Mouse (Mus musculus): Measurements from ENCODE around the gene Asic4.

Asic4 gene

DNA sequence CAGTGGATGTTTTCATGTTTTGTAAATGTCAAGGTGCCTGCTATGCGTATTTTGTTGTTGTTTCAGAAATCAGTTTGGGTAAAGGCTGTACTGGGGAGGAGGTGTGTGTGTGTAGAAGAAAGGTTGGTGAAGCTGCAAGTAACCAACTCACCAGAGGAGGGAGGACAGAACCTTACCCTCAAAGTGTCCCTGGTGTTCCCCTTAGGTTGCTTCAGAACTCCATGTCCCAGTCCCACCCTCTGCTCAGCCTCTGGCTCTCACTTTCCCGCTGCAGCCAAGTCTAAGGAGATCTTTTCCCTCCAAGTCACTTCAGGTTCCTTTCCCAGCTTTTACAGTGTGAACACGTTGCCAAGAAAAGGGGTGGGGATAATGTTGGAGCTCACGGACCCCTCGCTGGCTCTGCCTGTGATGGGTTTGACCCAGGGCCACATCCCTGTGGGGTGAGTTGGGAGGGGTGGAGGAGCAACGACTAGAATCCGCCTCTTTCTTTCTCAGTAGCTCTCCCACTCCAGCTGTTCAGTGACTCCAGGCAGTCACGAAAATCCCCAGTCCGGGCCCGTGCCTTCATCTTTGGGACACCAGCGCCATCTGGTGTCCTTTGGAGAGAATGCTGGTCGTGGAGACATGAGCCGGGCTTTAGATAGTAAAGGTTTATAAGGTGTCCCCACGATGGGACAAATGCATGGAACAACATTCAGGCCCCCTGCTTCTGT, 17.1 kb downstream of the Asic4 start:
- DNase-seq: peak; percentile 83

DNA sequence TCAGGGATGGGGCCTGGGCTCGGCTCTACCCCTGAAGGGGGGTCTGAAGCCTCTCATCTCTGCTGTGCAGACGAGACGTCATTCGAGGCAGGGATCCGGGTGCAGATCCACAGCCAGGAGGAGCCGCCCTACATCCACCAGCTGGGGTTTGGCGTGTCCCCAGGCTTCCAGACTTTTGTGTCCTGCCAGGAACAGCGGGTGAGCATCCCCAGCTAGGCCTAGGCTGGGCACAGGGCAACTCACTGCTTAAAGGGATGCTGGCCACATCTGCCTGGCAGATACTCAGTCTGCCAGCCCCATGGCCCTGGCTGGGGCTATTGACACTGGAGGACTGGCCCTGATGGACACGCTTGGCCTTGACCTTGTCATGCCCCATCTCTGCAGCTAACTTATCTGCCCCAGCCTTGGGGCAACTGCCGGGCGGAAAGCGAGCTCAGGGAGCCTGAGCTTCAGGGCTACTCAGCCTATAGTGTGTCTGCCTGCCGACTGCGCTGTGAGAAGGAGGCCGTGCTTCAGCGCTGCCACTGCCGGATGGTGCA, 19.1 kb downstream of the Asic4 start:
- no peak for DNase-seq

GRCm38 (mm10) chr1:75476441-75476840, 26.2 kb downstream of the Asic4 start:
- DNase-seq: no peak

DNA sequence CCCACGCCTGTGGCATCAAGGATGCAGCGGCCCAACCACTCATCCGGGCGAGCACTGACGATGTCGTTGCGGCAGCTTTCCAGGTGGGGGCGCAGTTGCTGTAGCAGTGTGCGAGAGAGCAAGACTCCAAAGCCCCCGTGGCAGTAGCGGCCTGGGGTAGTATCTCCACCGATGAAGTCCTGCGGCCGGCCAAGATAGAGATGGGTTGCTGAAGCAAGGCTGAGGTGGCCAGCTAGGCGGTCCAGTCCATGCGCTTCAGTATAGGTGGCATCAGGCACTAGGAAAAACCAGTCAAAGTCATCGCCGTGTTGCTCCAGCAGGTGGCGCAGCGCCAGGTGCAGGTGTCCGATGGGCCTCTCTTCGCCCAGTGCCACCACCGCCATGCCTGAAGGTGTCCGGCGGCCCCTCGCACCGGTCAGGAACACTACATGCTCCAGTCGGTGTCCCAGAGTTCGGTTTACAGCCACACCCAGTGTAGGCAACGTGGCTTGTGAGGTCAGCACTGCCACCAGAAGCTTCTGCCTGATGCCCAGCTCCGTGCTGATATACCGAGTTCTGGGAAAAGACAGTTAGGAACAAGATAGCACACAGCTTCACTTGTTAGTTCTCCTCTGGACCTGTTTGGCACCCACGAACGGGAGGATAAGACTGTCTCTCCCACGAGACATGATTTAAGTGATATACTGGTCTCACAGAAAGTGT, 27.2 kb downstream of the Asic4 start:
- DNase-seq: peak; percentile 92

DNA sequence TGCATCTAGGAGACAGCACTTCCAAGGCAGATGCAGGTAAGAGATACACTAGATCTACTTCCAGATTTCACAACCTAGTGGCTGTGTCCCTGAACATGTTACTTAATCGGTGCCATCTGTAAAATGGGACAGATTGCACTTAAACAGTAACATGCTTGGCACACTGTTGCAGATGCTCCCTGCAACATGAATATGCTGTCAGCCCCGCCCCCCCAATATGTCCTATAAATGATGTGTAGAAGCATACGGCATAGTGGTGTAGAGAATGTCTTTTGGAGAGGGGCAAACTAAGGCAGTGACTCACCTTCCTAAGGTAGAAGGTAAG, 27.7 kb downstream of the Asic4 start:
- DNase-seq: no peak

DNA sequence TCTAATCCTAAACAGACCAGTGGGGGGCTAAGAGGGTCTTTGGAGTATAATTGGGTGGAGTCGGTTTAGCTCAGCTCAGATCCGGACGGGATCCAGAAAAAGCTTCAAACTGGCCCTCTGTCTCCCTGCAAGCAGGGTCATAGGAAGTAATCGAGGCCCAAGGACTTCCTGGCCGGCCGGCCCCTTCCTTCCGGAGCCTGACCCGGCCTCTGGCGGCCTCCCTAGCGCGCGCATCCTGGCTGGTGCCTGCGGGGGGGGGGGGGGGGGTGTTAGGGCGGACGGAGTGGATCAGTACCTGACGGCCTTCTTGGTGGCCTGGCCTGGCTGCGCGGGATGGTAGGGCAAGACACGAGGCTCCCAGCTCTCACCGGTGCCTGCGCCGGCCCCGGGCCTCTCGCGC, 28.3 kb downstream of the Asic4 start:
- DNase-seq: no peak

DNA sequence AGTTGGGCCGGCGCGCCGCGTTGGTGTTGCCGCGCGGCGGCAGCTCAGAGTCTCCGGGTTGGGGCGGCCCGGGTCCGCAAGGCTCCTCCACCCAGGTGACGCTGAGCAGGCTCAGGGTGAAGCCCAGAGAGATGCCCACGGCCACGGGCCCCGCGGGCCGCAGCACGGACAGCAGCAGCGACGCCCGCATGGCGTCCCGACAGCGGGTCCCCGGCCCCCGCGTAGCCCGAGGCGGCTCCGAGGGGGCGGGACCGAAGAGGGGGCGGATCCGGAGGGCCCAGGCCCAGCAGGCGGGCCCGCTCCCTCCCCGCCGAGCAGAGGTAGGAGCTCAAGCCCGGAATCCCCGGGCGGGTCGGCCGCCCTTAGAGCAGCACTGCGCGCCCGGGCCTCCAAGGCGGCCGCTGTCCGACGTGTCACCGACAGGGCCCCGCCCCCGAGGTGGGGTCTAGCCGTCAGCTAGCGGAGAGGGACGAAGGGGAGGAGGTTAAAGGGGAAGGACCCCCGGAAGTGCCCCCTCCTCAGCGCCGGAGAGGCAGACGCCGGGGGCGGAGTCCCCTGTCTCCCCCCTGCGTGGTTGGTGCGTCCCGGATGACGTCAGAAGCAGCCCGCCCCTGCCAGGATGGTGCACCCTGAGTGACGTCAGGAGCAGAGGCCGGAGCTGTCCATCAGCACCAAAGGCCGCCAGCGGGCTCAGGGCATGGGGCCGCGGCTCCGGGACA, 28.8 kb downstream of the Asic4 start, which contains the start of the genes Chpf and Tmem198:
Gene Chpf, minus strand, starts transcription at position 392 of the 719 bp plus-strand sequence.
Gene Tmem198, plus strand, starts transcription at position 617 of the 719 bp plus-strand sequence.
- peak; percentile 98 for DNase-seq

DNA sequence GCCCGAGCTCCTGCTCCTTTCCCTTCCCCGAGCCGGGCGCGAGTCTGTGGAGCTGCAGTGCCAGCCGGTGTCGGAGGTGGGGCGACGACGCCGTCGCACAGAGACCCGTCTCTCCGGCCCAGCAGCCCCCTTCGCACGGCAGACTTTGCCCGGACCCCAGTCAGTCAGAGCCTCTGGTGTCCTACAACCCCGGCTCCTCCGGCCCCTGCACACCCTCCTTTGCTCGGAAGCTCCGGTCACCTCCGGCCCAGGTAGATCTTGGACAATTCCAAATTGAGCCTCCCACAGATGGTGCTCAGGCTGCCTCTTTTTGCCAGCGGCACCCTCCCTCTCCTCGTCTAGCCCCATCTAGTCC, 29.4 kb downstream of the Asic4 start:
- no peak for DNase-seq

GRCm38 (mm10) chr1:75480036-75480435, 29.8 kb downstream of the Asic4 start:
- no peak for DNase-seq

- no peak for DNase-seq
These were observed 30.5 kb downstream of the Asic4 start for GRCm38 (mm10) chr1:75480735-75481134.

- DNase-seq: no peak
These were observed 36.3 kb downstream of the Asic4 start for GRCm38 (mm10) chr1:75486561-75486960.

DNA sequence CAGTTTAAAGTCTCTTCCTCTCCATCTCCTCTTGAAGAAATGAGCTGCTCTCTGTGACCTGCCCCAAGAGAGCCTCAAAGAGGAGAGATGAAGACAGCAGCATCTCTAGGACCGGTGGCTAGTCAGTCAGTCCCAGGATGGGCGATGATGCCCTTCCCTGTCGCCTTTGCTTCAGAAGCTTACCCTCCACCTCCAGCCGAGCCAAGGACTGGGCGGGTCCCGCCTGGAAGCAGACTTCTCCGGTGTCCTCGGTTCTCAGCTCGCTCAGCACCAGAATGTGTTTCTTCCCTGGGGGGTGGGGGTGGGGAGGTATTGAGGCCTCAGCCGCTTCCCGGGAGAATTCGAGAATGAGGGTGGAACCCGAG, 36.8 kb downstream of the Asic4 start:
- DNase-seq: no peak

DNA sequence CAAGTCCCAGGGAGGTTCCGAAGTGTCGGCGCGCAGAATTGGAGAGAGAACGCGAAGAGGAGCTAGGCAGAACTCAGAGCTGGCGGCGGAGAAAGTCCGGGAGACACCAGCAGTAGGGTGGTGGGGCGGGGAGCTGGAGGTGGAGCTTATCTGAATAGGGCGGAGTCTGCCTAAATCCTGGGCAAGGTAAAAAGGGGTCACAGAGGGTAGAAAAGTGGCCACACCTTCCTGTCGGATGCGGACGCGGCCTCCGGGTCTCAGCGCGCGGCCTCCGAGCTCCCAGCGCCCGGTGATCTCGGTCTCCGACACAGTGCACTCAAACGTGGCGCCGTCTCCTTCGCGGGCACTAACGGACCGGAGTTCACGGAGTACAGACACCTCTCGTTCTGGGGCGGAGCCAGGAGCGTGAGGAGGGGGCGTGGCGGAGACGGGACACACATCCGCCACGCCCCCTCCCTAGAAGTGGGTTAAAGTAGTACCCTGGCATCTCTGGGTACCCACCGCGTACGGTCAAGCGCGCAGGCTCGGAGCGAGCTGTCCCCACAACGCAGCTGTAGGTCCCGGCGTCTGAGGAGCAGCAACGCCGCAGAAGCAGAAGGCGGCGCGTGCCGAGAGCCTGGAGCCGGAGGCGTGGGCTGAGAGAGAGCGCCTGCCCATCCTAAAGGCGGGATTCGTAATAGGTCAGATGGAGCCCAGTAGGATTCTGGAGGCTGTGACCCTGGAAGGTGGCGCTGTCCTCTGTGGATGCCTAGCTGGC, 37.3 kb downstream of the Asic4 start:
- peak; percentile 82 for DNase-seq

- DNase-seq: peak; percentile 8
These were observed 40.7 kb downstream of the Asic4 start for GRCm38 (mm10) chr1:75490785-75491551.

DNA sequence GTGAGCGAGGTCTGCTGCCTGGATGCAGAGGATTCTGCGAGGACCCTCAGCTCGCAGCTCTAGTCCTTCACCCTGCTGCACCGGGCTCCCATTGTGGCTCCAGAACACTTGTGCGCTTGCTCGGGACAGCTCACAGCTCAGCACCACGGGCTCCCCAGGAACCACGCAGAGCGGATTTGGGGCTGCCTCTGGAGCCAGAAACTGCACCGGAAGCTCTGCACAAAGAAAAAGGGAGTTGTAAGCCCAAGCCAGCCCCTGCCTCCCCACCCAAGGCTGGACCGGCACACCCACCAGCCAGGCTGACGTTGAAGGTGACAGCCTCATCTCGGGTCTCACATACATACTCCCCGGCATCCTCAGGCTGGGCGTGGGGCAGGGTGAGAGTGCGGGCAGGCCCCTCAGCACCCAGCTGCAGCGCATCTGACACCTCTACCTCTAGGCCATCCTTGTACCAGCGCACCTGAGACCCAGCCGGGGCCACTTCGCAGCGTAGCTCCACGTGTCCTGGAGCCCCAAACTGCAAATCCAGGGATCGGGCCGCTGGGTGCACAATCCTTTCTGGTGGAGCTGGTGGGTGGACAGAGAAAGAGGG, 42.4 kb downstream of the Asic4 start:
- DNase-seq: no peak

GRCm38 (mm10) chr1:75494878-75495548, 44.8 kb downstream of the Asic4 start:
- no peak for DNase-seq

DNA sequence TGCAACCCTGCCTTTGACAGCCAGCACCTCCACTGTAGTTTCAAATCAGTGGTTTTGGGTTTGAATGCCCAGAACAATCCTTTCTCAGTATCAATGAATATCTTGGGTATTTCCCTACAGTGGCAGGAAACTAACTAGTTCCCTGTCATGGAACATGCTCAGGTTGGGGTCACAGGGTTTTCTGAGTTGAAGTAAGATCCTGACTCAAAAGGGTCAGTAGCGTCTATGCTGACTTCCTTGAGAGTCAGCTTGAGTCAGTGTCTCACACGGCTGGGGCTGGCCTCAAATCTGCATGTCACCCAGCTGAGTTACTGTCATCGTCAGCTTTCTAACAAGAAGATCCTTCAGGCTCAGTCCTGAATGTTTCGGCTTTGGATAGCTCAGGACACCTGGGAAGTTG, 48.7 kb downstream of the Asic4 start:
- DNase-seq: no peak

GRCm38 (mm10) chr1:75499441-75499840, 49.2 kb downstream of the Asic4 start:
- DNase-seq: no peak

GRCm38 (mm10) chr1:75501905-75502304, 51.7 kb downstream of the Asic4 start:
- no peak for DNase-seq

DNA sequence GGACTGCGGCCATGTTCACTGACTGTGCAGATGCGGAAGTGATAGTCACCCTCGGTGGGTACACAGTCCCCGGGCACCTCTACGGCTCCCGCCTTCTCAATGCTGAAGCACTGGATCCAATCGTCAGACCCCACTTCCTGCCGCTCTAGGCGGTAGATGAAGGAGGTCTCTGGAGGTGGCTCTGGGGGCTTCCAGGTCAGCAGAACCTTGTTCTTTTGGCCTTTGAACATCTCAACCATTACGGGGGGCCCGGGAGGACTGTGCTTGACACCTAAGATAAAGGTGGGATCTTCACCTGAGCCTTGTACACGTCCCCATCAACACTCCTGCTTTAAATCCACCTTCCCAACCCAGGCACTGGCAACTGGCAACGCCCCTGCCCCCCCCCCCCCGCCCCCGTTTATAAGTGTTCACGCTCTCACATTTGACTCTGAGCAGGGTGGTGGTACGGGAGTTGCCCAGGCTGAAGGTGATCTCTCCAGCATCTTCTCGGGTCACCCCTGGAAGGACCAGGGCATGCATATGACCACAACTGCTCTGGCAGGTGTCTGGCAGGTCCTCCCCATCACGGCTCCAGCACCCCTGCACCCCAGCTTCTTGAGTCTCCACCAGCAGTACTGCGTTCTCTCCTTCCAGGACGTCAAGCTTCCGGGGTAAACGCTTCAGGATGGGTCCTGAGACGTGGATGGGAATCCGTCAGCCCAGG, 52.9 kb downstream of the Asic4 start:
- no peak for DNase-seq

GRCm38 (mm10) chr1:75503651-75503980, 53.4 kb downstream of the Asic4 start:
- no peak for DNase-seq

Data from cerebellum, adult 11 months (tissue).